Mouse (Mus musculus) MEL (cell line): ENCODE data around the gene Olfr449.

Experiments
- CHD2 ChIP-seq: IDR thresholded peaks from 2 replicates; pipeline ENCODE4 v1.6.1; 2011; ENCODE audit warnings: low read length, improper control_type of control experiment
- CTCF ChIP-seq, 3 experiments: IDR thresholded peaks in 2 of 3; conservative IDR thresholded peaks in 1 of 3; 2 replicates each; pipeline ENCODE4 v1.5.1; 2011 to 2012; ENCODE audit warnings: low read length in 3 of 3, low read depth in 2 of 3, mild to moderate bottlenecking in 2 of 3, improper control_type of control experiment in 1 of 3, inconsistent platforms in 1 of 3, mixed read lengths in 1 of 3, moderate library complexity in 1 of 3; ENCODE audit not compliant: control insufficient read depth in 1 of 3, insufficient read depth in 1 of 3, poor library complexity in 1 of 3, severe bottlenecking in 1 of 3
- GATA1 ChIP-seq: IDR thresholded peaks from 2 replicates; pipeline ENCODE4 v1.6.1; 2011; ENCODE audit warnings: low read depth, low read length, improper control_type of control experiment
- MAFK ChIP-seq: IDR thresholded peaks from 2 replicates; pipeline ENCODE4 v1.6.1; 2011; ENCODE audit warnings: low read depth, mild to moderate bottlenecking, low read length, improper control_type of control experiment, borderline replicate concordance
- POLR2A ChIP-seq, 2 experiments: IDR thresholded peaks; 2 replicates each; pipeline ENCODE4 v1.6.1; 2011 to 2012; ENCODE audit warnings: low read length in 2 of 2, mild to moderate bottlenecking in 2 of 2, control low read depth in 1 of 2, improper control_type of control experiment in 1 of 2, low read depth in 1 of 2, moderate library complexity in 1 of 2; ENCODE audit not compliant: control insufficient read depth in 1 of 2, insufficient read depth in 1 of 2, poor library complexity in 1 of 2
- USF1 ChIP-seq: IDR thresholded peaks from 2 replicates; pipeline ENCODE4 v1.6.1; 2014; ENCODE audit warnings: low read depth, mild to moderate bottlenecking, inconsistent platforms, low read length, improper control_type of control experiment, moderate library complexity
- ZKSCAN1 ChIP-seq: IDR thresholded peaks from 2 replicates; pipeline ENCODE4 v1.6.1; 2012; ENCODE audit warnings: low read depth, mild to moderate bottlenecking, inconsistent platforms, low read length, improper control_type of control experiment, moderate library complexity
- ZNF384 ChIP-seq: IDR thresholded peaks from 2 replicates; pipeline ENCODE4 v1.6.1; 2012; ENCODE audit warnings: low read depth, mild to moderate bottlenecking, inconsistent platforms, low read length, improper control_type of control experiment

GRCm38 (mm10) chr6:42869695-42870094, 35.5 kb downstream of the Olfr449 start:
- TF ChIP-seq GATA1 (no peak), POLR2A (IDR thresholded peaks at IDR 0.05; ENCODE audit: control insufficient read depth in 1 of 2, insufficient read depth in 1 of 2, low read depth in 1 of 2, low read length in 2 of 2, poor library complexity in 1 of 2) (no peak), CHD2 (no peak), CTCF (IDR thresholded peaks at IDR 0.05 in 2 of 3, conservative IDR thresholded peaks at IDR 0.05 in 1 of 3; ENCODE audit: control insufficient read depth in 1 of 3, insufficient read depth in 1 of 3, low read depth in 2 of 3, low read length in 3 of 3, poor library complexity in 1 of 3, severe bottlenecking in 1 of 3) (no peak), USF1 (no peak), ZKSCAN1 (no peak), ZNF384 (no peak), MAFK (no peak)
